Mouse (Mus musculus) C2C12 (cell line): Measurements from ENCODE around the gene Gse1.

Source experiments
- CEBPB ChIP-seq: IDR thresholded peaks from one replicate; pipeline ENCODE4 v1.6.1; 2011; ENCODE audit warnings: low read depth, mild to moderate bottlenecking, control low read depth, moderate library complexity
- CTCF ChIP-seq: IDR thresholded peaks from one replicate; pipeline ENCODE4 v1.5.1; 2011; ENCODE audit not compliant: control insufficient read depth, insufficient read depth, insufficient read length
- FOSL1 ChIP-seq: IDR thresholded peaks from one replicate; pipeline ENCODE4 v1.8.0; 2011; ENCODE audit warnings: mild to moderate bottlenecking, low read length; ENCODE audit not compliant: poor library complexity, insufficient read depth, severe bottlenecking
- MAX ChIP-seq: IDR thresholded peaks from one replicate; pipeline ENCODE4 v1.6.1; 2011; ENCODE audit warnings: mild to moderate bottlenecking, control low read depth
- MYOD1 ChIP-seq: IDR thresholded peaks from one replicate; pipeline ENCODE4 v1.6.1; 2011; ENCODE audit warnings: low read depth; ENCODE audit not compliant: control insufficient read depth, insufficient read length
- MYOG ChIP-seq: IDR thresholded peaks from one replicate; pipeline ENCODE4 v1.6.1; 2011; ENCODE audit not compliant: control insufficient read depth, insufficient read length; ENCODE audit errors: extremely low read depth
- USF1 ChIP-seq: IDR thresholded peaks from one replicate; pipeline ENCODE4 v1.6.1; 2011; ENCODE audit warnings: low read depth, mild to moderate bottlenecking, control low read depth, moderate library complexity

DNA sequence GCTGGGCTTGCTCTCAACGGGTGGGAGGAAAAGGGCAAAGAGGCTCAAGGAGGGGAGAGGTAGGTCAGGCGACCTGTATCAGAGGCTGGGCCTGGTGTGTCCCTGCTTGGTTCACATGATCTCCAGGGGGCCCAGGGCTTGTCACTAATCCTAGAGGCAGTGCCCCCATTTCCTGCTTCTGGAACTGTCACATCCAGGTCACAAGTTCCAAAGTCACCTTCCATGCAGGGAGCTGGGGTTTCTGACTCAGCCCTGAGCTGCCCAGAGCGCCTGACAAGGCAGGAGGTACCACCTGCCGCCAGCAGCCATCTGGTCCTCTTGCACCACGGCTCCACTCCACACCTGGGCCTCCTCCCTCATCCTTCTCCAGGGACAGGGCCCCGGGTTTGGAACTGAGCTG, 155.5 kb downstream of the Gse1 start:
- TF ChIP-seq FOSL1 (no peak), MYOD1 (no peak), USF1 (no peak), CTCF (no peak), MAX (no peak), CEBPB (no peak), MYOG (no peak)
